Mouse (Mus musculus) lung, postnatal 0 days (tissue): ENCODE results near the gene Nr3c2. TPM values are rescaled to one million over a fixed set of nuclear protein-coding genes. Genes with fewer than 3 reads are reported as not detected.

Experiments
- ATAC-seq: fragments of 200-750 bp; cut with Nextera tagmentation; 2 replicates; pipeline ENCODE4 v1.8.0; 2017; ENCODE audit warnings: moderate library complexity
- DNase-seq: peaks from one replicate; pipeline ENCODE4 v3.0.0-alpha.2; 2016; ENCODE audit warnings: low spot score
- H3K27ac ChIP-seq: fragments of 300-500 bp; sonication (generic); 2 replicates; pipeline ENCODE4 v1.5.1; 2014; ENCODE audit warnings: antibody characterized with exemption, mild to moderate bottlenecking, low read length, mixed read lengths
- H3K27me3 ChIP-seq: fragments of 300-500 bp; sonication (generic); replicated peaks from 2 replicates; pipeline ENCODE4 v1.6.1; 2014; ENCODE audit warnings: low read length, mixed read lengths; ENCODE audit not compliant: insufficient read depth
- H3K36me3 ChIP-seq: fragments of 300-500 bp; sonication (generic); 2 replicates; pipeline ENCODE4 v1.6.1; 2014; ENCODE audit warnings: low read length, mixed read lengths; ENCODE audit not compliant: insufficient read depth
- H3K4me1 ChIP-seq: fragments of 300-500 bp; sonication (generic); 2 replicates; pipeline ENCODE4 v1.6.1; 2014; ENCODE audit warnings: antibody characterized with exemption, low read depth, low read length, mixed read lengths; ENCODE audit not compliant: insufficient read depth
- H3K4me2 ChIP-seq: fragments of 300-500 bp; sonication (generic); replicated peaks from 2 replicates; pipeline ENCODE4 v1.6.1; 2014; ENCODE audit warnings: low read depth, mild to moderate bottlenecking, low read length, moderate library complexity, mixed read lengths
- H3K4me3 ChIP-seq: fragments of 300-500 bp; sonication (generic); 2 replicates; pipeline ENCODE4 v1.5.1; 2014; ENCODE audit warnings: low read depth, low read length
- H3K9ac ChIP-seq: fragments of 300-500 bp; sonication (generic); replicated peaks from 2 replicates; pipeline ENCODE4 v1.6.1; 2014; ENCODE audit warnings: low read depth, mild to moderate bottlenecking
- H3K9me3 ChIP-seq: fragments of 300-500 bp; sonication (generic); 2 replicates; pipeline ENCODE4 v1.6.1; 2016; ENCODE audit warnings: low read length, mixed read lengths
- CTCF ChIP-seq: IDR thresholded peaks from 2 replicates; pipeline ENCODE4 v1.5.1; 2016; ENCODE audit warnings: antibody characterized with exemption, mild to moderate bottlenecking
- EP300 ChIP-seq: IDR thresholded peaks from 2 replicates; pipeline ENCODE4 v1.6.1; 2016; ENCODE audit warnings: antibody characterized with exemption, mild to moderate bottlenecking, control low read depth
- WGBS: fragments of 180-500 bp; shearing (Covaris S2); extraction: QIAGEN DNeasy Blood & Tissue Kit; methylation state at CpG from one replicate; pipeline ENCODE4 v1.1.7; 2014; 5-methylcytosine and 5-hydroxymethylcytosine counted together
- polyA plus RNA-seq: library from polyadenylated mRNA; unstranded; fragments of >200 nt; fragmentation: Nextera tagmentation; extraction: Ambion mirVana; gene quantifications from 2 replicates; pipeline ENCODE4 v1.2.1, GENCODE M21; 2015

Gene Nr3c2
- polyA plus RNA-seq, 1 experiment from 2014 or later: 1.6 TPM

DNA sequence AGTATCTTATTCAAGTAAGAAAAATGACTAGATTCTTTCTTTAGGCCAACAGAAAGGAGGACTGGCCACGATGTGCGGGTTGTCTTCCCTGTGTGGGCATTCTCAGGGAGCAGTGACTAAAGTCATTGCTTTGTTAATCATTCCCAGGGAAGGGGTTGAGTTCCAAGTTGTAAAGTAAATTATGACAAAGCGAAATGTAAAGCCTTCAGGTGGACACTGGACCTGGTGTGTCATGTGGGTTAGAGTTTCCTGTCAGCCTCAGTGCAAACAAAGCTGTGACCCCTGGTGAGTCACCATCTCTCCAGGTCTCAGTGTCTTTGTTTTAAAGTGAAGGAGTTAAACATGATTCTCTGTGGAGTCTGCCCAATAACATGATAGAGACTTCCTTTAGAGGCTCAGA lies 13.4 kb downstream of the Nr3c2 start:
- no peaks in the 10 kb centered on the region for H3K4me1 ChIP-seq
- H3K27me3 ChIP-seq: no peaks in the 10 kb centered on the region
- no peak for TF ChIP-seq EP300
- no peak for TF ChIP-seq CTCF
- H3K9me3 ChIP-seq: no peaks in the 10 kb centered on the region
- no peak overlapping the region for H3K4me3 ChIP-seq
- DNase-seq (no peak), ATAC-seq (no peak)
- WGBS: 72% methylated on average over 3 of the region's 3 CpGs
- no peak overlapping the region for H3K27ac ChIP-seq
- H3K4me2 ChIP-seq: no peak overlapping the region
- no peak overlapping the region for H3K9ac ChIP-seq
- H3K36me3 ChIP-seq: no peaks in the 10 kb centered on the region

DNA sequence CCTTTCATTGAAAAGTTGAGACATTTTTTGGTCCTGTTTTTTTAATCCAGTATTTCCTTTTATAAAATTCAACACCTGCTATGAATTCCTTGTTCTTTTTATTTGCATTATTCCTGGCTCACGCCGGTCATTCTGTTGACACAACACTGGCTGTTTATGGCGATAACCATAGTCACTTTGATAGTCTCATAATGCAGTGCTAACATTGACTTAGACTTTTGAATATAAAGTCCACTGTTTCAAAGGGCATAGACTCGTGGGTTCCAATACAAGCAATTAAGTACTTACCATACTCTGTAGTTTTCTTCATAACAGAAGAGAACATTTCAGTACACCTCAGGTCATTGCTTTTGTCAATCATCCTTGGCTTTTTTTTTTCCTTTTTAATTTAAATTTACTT lies 14.0 kb downstream of the Nr3c2 start:
- no peaks in the 10 kb centered on the region for H3K9me3 ChIP-seq
- TF ChIP-seq EP300 (no peak), CTCF (no peak)
- H3K9ac ChIP-seq: no peak overlapping the region
- no peaks in the 10 kb centered on the region for H3K27me3 ChIP-seq
- WGBS: 61% methylated on average over 4 of the region's 4 CpGs
- no peak overlapping the region for H3K4me3 ChIP-seq
- H3K27ac ChIP-seq: no peak overlapping the region
- ATAC-seq (no peak), DNase-seq (no peak)
- no peaks in the 10 kb centered on the region for H3K4me1 ChIP-seq
- no peak overlapping the region for H3K4me2 ChIP-seq
- H3K36me3 ChIP-seq: no peaks in the 10 kb centered on the region

DNA sequence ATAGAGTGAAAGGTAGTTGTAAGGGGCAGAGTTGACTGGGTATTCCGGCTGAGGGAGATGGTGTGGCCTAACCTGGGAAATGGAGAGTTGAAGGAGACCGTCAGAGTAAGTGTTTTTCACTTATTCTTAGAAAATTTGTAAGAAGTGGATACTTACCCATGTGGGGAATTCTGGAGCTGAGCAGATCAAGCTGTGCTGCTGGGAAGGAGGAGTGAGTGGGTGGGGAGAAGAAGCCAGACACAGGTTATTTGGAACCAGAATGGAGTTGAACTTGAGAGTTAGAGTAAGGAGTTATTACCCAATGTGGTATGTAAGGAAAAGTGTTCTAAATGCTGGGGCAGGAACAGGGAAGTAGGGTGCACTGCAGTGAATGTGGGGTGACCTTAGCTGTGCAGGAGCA lies 16.0 kb downstream of the Nr3c2 start:
- no peak overlapping the region for H3K9ac ChIP-seq
- WGBS: 84% methylated on average over 2 of the region's 2 CpGs
- H3K9me3 ChIP-seq: no peaks in the 10 kb centered on the region
- no peak overlapping the region for H3K4me3 ChIP-seq
- H3K4me2 ChIP-seq: no peak overlapping the region
- no peak for TF ChIP-seq EP300
- TF ChIP-seq CTCF: no peak
- H3K36me3 ChIP-seq: no peaks in the 10 kb centered on the region
- no peaks in the 10 kb centered on the region for H3K27me3 ChIP-seq
- H3K4me1 ChIP-seq: no peaks in the 10 kb centered on the region
- no peak for DNase-seq
- no peak overlapping the region for H3K27ac ChIP-seq
- ATAC-seq: no peak

GRCm38 (mm10) chr8:76919546-76919945 lies 20.3 kb downstream of the Nr3c2 start:
- H3K4me1 ChIP-seq: no peaks in the 10 kb centered on the region
- H3K4me2 ChIP-seq: no peak overlapping the region
- no peak for DNase-seq

DNA sequence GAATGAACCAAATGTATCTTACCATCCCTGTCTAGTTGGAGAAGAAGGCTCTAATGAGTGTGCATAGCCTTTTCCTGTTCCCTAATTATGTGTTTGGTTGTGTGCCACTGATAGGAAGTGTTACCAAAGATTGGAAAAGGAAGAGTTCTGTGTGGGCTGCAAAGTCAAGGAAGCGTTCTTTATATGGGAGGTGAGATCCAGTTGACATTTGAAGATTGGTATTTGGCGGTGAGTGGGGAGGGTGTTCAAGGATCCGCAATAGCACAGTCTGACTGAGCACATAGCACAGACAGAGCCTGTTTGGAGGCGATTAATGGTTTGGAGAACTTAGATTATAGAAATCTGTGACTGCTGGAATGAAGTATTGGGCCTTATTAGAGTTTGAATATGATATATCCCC lies 24.9 kb downstream of the Nr3c2 start:
- Histone ChIP-seq H3K9me3 (no peaks in the 10 kb centered on the region), H3K27ac (no peak overlapping the region), H3K4me3 (no peak overlapping the region), H3K36me3 (no peaks in the 10 kb centered on the region), H3K9ac (no peak overlapping the region), H3K4me2 (no peak overlapping the region), H3K4me1 (no peaks in the 10 kb centered on the region), H3K27me3 (no peaks in the 10 kb centered on the region)
- DNase-seq: no peak
- TF ChIP-seq EP300 (no peak), CTCF (no peak)
- ATAC-seq: no peak
- WGBS: 81% methylated on average over 4 of the region's 4 CpGs

More at GRCm38 (mm10) chr8:76919546-76919945, 20.3 kb downstream of the Nr3c2 start:
- Histone ChIP-seq H3K9ac (no peak overlapping the region), H3K4me3 (no peak overlapping the region), H3K36me3 (no peaks in the 10 kb centered on the region), H3K27ac (no peak overlapping the region), H3K9me3 (no peaks in the 10 kb centered on the region), H3K27me3 (no peaks in the 10 kb centered on the region)
- ATAC-seq: no peak
- 74% methylated on average over 2 of the region's 2 CpGs for WGBS
- TF ChIP-seq CTCF: no peak
- TF ChIP-seq EP300: no peak

- no peak for ATAC-seq
- no peaks in the 10 kb centered on the region for H3K36me3 ChIP-seq
- DNase-seq: no peak
- 63% methylated on average over 1 of the region's 1 CpGs for WGBS
- TF ChIP-seq CTCF (no peak), EP300 (no peak)
- no peaks in the 10 kb centered on the region for H3K27me3 ChIP-seq
- no peak overlapping the region for H3K27ac ChIP-seq
- no peak overlapping the region for H3K4me2 ChIP-seq
- H3K9ac ChIP-seq: no peak overlapping the region
- no peak overlapping the region for H3K4me3 ChIP-seq
- no peaks in the 10 kb centered on the region for H3K9me3 ChIP-seq
- no peaks in the 10 kb centered on the region for H3K4me1 ChIP-seq
These were observed 29.1 kb downstream of the Nr3c2 start for GRCm38 (mm10) chr8:76928326-76928725.

- 66% methylated on average over 5 of the region's 5 CpGs for WGBS
- TF ChIP-seq CTCF (no peak), EP300 (no peak)
- ATAC-seq: no peak
These were observed 29.6 kb downstream of the Nr3c2 start for GRCm38 (mm10) chr8:76928808-76929207.

More at GRCm38 (mm10) chr8:76928808-76929207, 29.6 kb downstream of the Nr3c2 start:
- Histone ChIP-seq H3K4me2 (no peak overlapping the region), H3K36me3 (no peaks in the 10 kb centered on the region), H3K27ac (no peak overlapping the region), H3K9me3 (no peaks in the 10 kb centered on the region), H3K4me3 (no peak overlapping the region), H3K9ac (no peak overlapping the region), H3K27me3 (no peaks in the 10 kb centered on the region), H3K4me1 (no peaks in the 10 kb centered on the region)
- no peak for DNase-seq
